Mouse (Mus musculus) hindbrain, embryonic 14.5 days (tissue): ENCODE results near the gene Gm11562. TPM values are rescaled to one million over a fixed set of nuclear protein-coding genes. Genes with fewer than 3 reads are reported as not detected.
"Not testable (repeated sequence)": the region's sequence is repeated elsewhere in the genome, so short reads cannot be mapped to it uniquely, and the experiment has no call there.

Experiments
- ATAC-seq: fragments of 200-750 bp; cut with Nextera tagmentation; 2 replicates; pipeline ENCODE4 v1.8.0; 2017; ENCODE audit warnings: moderate number of reproducible peaks, mild to moderate bottlenecking, moderate TSS enrichment, moderate library complexity; ENCODE audit not compliant: low FRiP score
- DNase-seq: peaks from one replicate; pipeline ENCODE4 v3.0.0-alpha.2; 2015; ENCODE audit warnings: low spot score
- H3K27ac ChIP-seq: fragments of 300-500 bp; sonication (generic); 2 replicates; pipeline ENCODE4 v1.5.1; 2014; ENCODE audit warnings: mild to moderate bottlenecking, moderate library complexity
- H3K27me3 ChIP-seq: fragments of 300-500 bp; sonication (generic); 2 replicates; pipeline ENCODE4 v1.6.1; 2014; ENCODE audit warnings: mild to moderate bottlenecking, low read length, mixed read lengths; ENCODE audit not compliant: control insufficient read depth, insufficient read depth
- H3K36me3 ChIP-seq: fragments of 300-500 bp; sonication (generic); replicated peaks from 2 replicates; pipeline ENCODE4 v1.6.1; 2014; ENCODE audit not compliant: control insufficient read depth, insufficient read depth
- H3K4me1 ChIP-seq: fragments of 300-500 bp; sonication (generic); replicated peaks from 2 replicates; pipeline ENCODE4 v1.6.1; 2014; ENCODE audit warnings: antibody characterized with exemption, low read length, mixed read lengths; ENCODE audit not compliant: control insufficient read depth, insufficient read depth
- H3K4me2 ChIP-seq: fragments of 300-500 bp; sonication (generic); replicated peaks from 2 replicates; pipeline ENCODE4 v1.6.1; 2014; ENCODE audit warnings: mild to moderate bottlenecking, moderate library complexity
- H3K4me3 ChIP-seq: fragments of 300-500 bp; sonication (generic); replicated peaks from 2 replicates; pipeline ENCODE4 v1.5.1; 2014; ENCODE audit warnings: mild to moderate bottlenecking, low read length
- H3K9ac ChIP-seq: fragments of 300-500 bp; sonication (generic); 2 replicates; pipeline ENCODE4 v1.6.1; 2014
- H3K9me3 ChIP-seq: fragments of 300-500 bp; sonication (generic); 2 replicates; pipeline ENCODE4 v1.6.1; 2016; ENCODE audit warnings: low read length; ENCODE audit not compliant: control insufficient read depth
- WGBS: fragments of 180-500 bp; shearing (Covaris S2); extraction: QIAGEN DNeasy Blood & Tissue Kit; methylation state at CpG from one replicate; pipeline ENCODE4 v1.1.7; 2014; 5-methylcytosine and 5-hydroxymethylcytosine counted together
- polyA plus RNA-seq: library from polyadenylated mRNA; unstranded; fragments of >200 nt; fragmentation: Nextera tagmentation; extraction: Ambion mirVana; gene quantifications from 2 replicates; pipeline ENCODE4 v1.2.1, GENCODE M21; 2014

Gene Gm11562
- polyA plus RNA-seq, 1 experiment from 2014 or later = not detected

DNA sequence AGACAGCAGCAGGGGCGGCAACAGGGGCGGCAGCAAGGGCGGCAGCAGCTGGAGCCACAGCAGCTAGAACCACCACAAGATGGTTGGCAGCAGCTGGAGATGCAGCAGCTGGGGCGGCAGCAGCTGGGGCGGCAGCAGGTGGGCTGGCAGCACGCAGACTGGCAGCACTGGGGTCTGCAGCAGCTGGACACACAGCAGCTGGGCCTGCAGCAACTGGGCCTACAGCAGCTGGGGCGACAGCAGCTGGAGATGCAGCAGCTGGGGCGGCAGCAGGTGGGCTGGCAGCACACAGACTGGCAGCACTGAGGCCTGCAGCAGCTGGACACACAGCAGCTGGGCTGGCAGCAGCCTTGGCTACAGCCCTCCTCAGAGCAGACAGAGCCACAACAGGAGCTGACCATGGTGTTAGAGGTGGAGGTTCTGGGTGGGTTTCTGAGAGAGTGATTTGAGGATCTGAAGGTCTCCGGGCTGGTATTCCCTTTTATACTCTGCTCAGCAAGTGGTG is 23.5 kb upstream of the Gm11562 start, which contains the start of gene Krtap4-7:
Gene Krtap4-7 (minus strand): TSS at position 455 of the 505 bp plus-strand sequence.
- H3K4me1 ChIP-seq, H3K27ac ChIP-seq, H3K4me3 ChIP-seq, H3K36me3 ChIP-seq, ATAC-seq, H3K9ac ChIP-seq, H3K9me3 ChIP-seq, DNase-seq, H3K27me3 ChIP-seq, H3K4me2 ChIP-seq: not testable (repeated sequence)
- WGBS = 82% methylated on average over 9 of the region's 9 CpGs

GRCm38 (mm10) chr11:99640926-99641325 is 20.7 kb upstream of the Gm11562 start:
- 36% methylated on average over 1 of the region's 1 CpGs for WGBS

GRCm38 (mm10) chr11:99637086-99637485 is 16.9 kb upstream of the Gm11562 start:
- no peak overlapping the region for H3K4me2 ChIP-seq
- no peaks in the 10 kb centered on the region for H3K9me3 ChIP-seq
- no peaks in the 10 kb centered on the region for H3K4me1 ChIP-seq
- no peak overlapping the region for H3K9ac ChIP-seq
- DNase-seq (no peak), ATAC-seq (no peak)
- 87% methylated on average over 1 of the region's 1 CpGs for WGBS
- no peaks in the 10 kb centered on the region for H3K36me3 ChIP-seq
- H3K4me3 ChIP-seq = no peak overlapping the region
- no peaks in the 10 kb centered on the region for H3K27me3 ChIP-seq
- no peak overlapping the region for H3K27ac ChIP-seq

More at GRCm38 (mm10) chr11:99640926-99641325, 20.7 kb upstream of the Gm11562 start:
- no peak overlapping the region for H3K27ac ChIP-seq
- no peak overlapping the region for H3K4me3 ChIP-seq
- no peak overlapping the region for H3K9ac ChIP-seq
- DNase-seq = no peak
- H3K36me3 ChIP-seq = no peaks in the 10 kb centered on the region
- no peaks in the 10 kb centered on the region for H3K9me3 ChIP-seq
- ATAC-seq = no peak
- H3K4me2 ChIP-seq = no peak overlapping the region
- no peaks in the 10 kb centered on the region for H3K27me3 ChIP-seq
- H3K4me1 ChIP-seq = no peaks in the 10 kb centered on the region

DNA sequence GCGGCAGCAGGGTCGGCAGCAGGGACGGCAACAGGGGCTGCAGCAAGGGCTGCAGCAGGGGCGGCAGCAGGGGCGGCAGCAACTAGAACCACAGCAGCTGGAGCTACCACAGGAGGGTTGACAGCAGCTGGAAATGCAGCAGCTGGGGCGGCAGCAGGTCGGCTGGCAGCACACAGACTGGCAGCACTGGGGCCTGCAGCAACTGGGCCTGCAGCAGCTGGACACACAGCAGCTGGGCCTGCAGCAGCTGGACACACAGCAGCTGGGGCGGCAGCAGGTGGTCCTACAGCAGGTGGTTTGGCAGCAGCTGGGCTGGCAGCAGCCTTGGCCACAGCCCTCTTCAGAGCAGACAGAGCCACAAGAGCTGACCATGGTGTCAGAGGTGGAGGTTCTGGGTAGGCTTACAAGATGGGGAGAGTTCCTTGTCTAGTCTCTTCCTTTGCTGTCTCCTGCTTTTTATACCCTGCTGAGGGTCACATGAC is 14.5 kb upstream of the Gm11562 start, which contains the start of gene Krtap4-2:
Gene Krtap4-2 (minus strand): TSS at position 432 of the 482 bp plus-strand sequence.
- Histone ChIP-seq H3K9ac (no peak within 1 kb of the TSS), H3K4me3 (no peak within 1 kb of the TSS), H3K4me1 (no peaks in the 10 kb centered on the region), H3K4me2 (no peak within 1 kb of the TSS), H3K9me3 (no peaks in the 10 kb centered on the region), H3K27ac (no peak within 1 kb of the TSS), H3K27me3 (no peaks in the 10 kb centered on the region), H3K36me3 (no peaks in the 10 kb centered on the region)
- DNase-seq = no peak
- no peak for ATAC-seq
- WGBS = 41% methylated on average over 8 of the region's 8 CpGs

GRCm38 (mm10) chr11:99633293-99633692 is 13.1 kb upstream of the Gm11562 start:
- DNase-seq (no peak), ATAC-seq (no peak)
- no peaks in the 10 kb centered on the region for H3K4me1 ChIP-seq
- 77% methylated on average over 2 of the region's 2 CpGs for WGBS
- no peaks in the 10 kb centered on the region for H3K36me3 ChIP-seq
- no peak overlapping the region for H3K9ac ChIP-seq
- no peaks in the 10 kb centered on the region for H3K27me3 ChIP-seq
- no peak overlapping the region for H3K4me2 ChIP-seq
- no peaks in the 10 kb centered on the region for H3K9me3 ChIP-seq
- no peak overlapping the region for H3K27ac ChIP-seq
- H3K4me3 ChIP-seq = no peak overlapping the region

- no peak for DNase-seq
- no peak for ATAC-seq
- Histone ChIP-seq H3K9ac (no peak overlapping the region), H3K4me2 (no peak overlapping the region), H3K36me3 (no peaks in the 10 kb centered on the region), H3K9me3 (no peaks in the 10 kb centered on the region), H3K4me3 (no peak overlapping the region), H3K27ac (no peak overlapping the region), H3K4me1 (no peaks in the 10 kb centered on the region), H3K27me3 (no peaks in the 10 kb centered on the region)
- WGBS = 82% methylated on average over 3 of the region's 3 CpGs
Measured at GRCm38 (mm10) chr11:99630890-99631289, 10.7 kb upstream of the Gm11562 start.

DNA sequence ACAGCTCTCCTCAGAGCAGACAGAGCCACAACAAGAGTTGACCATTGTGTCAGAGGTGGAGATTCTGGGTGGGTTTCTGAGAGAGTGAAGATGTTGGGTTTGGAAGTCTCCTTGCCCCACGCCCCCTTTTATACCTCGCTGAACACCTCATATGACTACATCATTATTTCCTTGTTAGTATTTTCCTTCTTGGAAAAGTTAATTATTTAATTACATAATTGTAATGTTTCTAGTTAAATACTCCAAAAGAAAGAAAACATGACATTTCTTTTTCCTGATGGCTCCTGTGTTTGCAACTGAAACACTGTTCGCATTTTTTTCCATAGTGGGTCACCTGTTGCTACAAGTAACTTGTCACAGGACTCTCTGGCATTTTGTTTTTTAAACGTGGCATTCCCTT is 7.9 kb upstream of the Gm11562 start, which contains the start of gene Krtap4-1:
Gene Krtap4-1 (minus strand): TSS at position 101 of the 400 bp plus-strand sequence.
- Histone ChIP-seq H3K27me3 (no peaks in the 10 kb centered on the region), H3K4me2 (no peak within 1 kb of the TSS), H3K9me3 (no peaks in the 10 kb centered on the region), H3K4me1 (no peaks in the 10 kb centered on the region), H3K27ac (no peak within 1 kb of the TSS), H3K4me3 (no peak within 1 kb of the TSS), H3K9ac (no peak within 1 kb of the TSS), H3K36me3 (no peaks in the 10 kb centered on the region)
- 91% methylated on average over 4 of the region's 4 CpGs for WGBS
- DNase-seq (no peak), ATAC-seq (no peak)

DNA sequence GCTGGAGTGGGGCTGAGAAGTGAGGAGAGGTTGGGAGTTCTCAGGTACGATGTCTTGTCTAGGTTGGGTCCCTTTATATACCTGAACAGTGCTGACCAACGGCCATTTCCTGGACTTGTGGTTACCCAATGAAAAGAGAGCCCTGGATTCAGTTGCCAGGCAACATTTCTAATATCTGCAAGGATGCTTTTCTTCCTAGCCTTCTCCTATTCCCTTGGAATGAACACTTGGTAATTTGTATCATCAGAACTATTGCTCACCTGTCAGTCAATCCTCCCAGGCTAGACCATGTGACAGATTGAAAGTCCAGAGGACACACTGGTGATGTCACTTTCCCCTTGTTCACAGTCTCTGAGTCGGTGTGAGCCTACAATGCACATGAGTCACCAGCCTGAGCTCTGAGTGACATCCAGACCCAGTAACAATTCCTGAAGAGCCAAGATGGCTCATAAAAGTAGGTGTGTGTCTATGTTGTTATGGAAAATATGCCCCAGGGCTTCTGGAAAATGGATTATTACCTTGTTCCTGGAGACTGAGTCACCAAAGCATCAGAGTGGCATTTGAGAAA is 5.4 kb downstream of the Gm11562 start, which contains the start of gene Krtap2-4:
Gene Krtap2-4 (minus strand): TSS at position 51 of the 568 bp plus-strand sequence.
- H3K4me1 ChIP-seq = no peaks in the 10 kb centered on the region
- ATAC-seq (no peak), DNase-seq (no peak)
- H3K27me3 ChIP-seq = no peaks in the 10 kb centered on the region
- no peak within 1 kb of the TSS for H3K9ac ChIP-seq
- H3K36me3 ChIP-seq = no peaks in the 10 kb centered on the region
- no peaks in the 10 kb centered on the region for H3K9me3 ChIP-seq
- H3K4me2 ChIP-seq = no peak within 1 kb of the TSS
- no peak within 1 kb of the TSS for H3K27ac ChIP-seq
- no peak within 1 kb of the TSS for H3K4me3 ChIP-seq
- 66% methylated on average over 3 of the region's 3 CpGs for WGBS

DNA sequence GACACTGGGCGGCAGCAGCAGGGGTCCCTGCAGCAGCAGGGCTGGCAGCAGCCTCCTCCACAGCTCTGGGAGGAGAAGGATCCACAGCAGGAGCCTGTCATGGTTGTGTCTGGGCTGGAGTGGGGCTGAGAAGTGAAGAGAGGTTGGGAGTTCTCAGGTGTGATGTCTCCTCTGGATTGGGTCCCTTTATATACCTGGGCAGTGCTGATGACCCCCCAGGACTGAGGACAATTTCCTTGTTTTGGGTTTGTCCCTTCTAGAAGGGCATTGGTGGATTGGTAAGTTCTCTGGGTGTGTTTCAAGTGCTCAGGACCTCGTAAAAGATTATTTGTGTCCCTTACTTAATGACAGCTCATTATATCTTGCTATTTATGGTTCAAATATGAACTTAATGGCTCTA is 10.1 kb downstream of the Gm11562 start, which contains the start of gene Gm11937:
Gene Gm11937 (minus strand): TSS at position 101 of the 400 bp plus-strand sequence.
- DNase-seq, ATAC-seq, H3K9me3 ChIP-seq, H3K4me2 ChIP-seq, H3K36me3 ChIP-seq, H3K4me3 ChIP-seq, H3K27me3 ChIP-seq, H3K9ac ChIP-seq, H3K27ac ChIP-seq, H3K4me1 ChIP-seq: not testable (repeated sequence)
- 79% methylated on average over 1 of the region's 2 CpGs for WGBS
